Mouse (Mus musculus): ENCODE data around the gene Uqcc1. TPM values are rescaled to one million over a fixed set of nuclear protein-coding genes. Genes with fewer than 3 reads are reported as not detected.
A peak's percentile ranks its signal among the peaks of the same experiment; 100 is the strongest.
"Not testable (repeated sequence)": the region's sequence is repeated elsewhere in the genome, so short reads cannot be mapped to it uniquely, and the experiment has no call there.

The Uqcc1 gene
- polyA plus RNA-seq, 2 experiments from 2014 or later = 43.5 to 57.6 TPM

GRCm38 (mm10) chr2:155852536-155852935 is 77.6 kb downstream of the Uqcc1 start:
- ATAC-seq = no peak

DNA sequence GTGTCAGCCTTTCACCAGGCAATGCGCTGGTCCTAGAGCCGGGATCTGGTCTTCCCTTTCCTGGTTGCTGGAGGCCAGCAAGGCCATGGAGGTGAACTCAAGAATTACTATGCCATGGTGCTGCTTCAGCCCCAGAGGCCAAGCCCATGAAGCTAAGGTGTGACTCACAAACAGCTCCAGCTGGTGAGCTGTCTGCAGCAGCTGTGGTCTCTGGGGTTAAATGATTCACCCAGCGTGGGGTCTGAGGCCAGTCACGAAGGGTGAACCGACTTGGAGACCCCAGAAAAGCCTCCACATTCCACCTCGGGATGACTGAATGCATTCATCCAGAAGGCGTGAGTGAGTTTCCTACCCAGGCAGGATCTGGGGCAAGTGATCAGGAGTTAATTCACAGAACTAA is 80.0 kb downstream of the Uqcc1 start:
- no peak for ATAC-seq

DNA sequence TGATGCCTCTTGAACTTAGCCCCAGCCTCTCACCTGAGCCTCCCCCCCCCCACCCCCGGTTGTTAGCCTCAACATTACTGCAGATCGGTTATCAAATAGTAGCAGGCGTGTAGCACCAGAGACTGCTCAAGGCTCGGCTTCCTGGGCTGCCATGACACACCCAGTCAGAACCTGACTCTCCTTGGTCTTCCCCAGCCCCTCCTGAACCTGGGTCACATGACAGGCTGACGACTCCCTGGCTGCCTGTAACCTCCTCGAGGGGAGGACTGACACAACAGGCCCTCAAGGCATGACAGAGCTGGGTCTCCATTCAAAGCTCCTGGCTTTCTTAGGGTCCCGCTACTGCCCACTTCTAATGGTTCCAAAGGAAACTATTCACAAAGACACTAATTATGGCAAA is 80.6 kb downstream of the Uqcc1 start:
- ATAC-seq = no peak

- ATAC-seq = peak; percentile 37
Observed at GRCm38 (mm10) chr2:155848291-155848690, 81.8 kb downstream of the Uqcc1 start.

- ATAC-seq = no peak
Observed at GRCm38 (mm10) chr2:155846930-155847329, 83.2 kb downstream of the Uqcc1 start.

DNA sequence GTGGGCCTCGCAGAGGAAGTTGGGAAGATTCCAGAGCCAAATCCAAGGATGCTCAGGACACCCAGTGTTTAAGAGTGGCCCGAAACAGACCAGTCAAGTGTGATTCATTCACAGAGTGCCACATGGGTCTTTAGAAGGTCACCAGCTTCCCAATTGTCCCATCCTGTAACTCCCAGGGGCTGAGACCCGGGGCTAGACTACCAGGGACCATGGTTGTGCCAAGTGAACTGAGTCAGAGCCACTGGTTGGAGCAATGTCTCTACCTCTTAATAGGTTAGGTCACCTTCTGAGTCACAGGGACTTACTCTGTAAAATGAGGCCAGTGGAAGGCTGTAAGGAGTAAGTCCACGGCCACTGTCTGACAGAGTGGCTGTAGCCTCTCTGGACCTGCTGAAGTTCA is 91.1 kb downstream of the Uqcc1 start:
- ATAC-seq = no peak

GRCm38 (mm10) chr2:155837961-155838360 is 92.1 kb downstream of the Uqcc1 start:
- no peak for ATAC-seq

- no peak for ATAC-seq
Observed at GRCm38 (mm10) chr2:155834732-155835131, 95.4 kb downstream of the Uqcc1 start, which contains the start of gene Fam83c. Fam83c (minus strand) TSS chr2:155834854.

- ATAC-seq = not testable (repeated sequence)
Observed at GRCm38 (mm10) chr2:155832087-155832486, 98.0 kb downstream of the Uqcc1 start.

GRCm38 (mm10) chr2:155831302-155831701 is 98.8 kb downstream of the Uqcc1 start:
- no peak for ATAC-seq

DNA sequence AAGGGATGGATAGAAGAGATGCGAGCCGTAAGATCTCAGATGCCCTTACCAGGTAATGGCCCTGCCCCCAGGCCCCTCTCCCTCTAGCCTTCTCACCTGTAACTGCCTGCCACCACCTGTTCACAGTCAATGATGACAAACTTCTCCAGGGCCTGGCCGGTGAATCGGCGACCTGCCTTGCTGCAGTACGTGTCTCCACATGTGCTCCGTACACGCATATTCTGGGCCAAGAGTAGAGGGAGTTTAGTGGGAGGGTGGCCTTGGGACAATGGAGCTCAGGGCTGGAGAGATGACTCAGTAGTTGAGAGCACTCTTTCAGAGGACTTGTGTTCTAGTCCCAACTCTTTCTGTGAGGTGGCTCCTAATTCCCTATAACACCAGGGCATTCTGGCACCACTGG is 99.3 kb downstream of the Uqcc1 start:
- no peak for ATAC-seq

GRCm38 (mm10) chr2:155826630-155827424 is 103.3 kb downstream of the Uqcc1 start, which contains the start of gene Eif6:
Eif6 (minus strand) TSS chr2:155826925.
- ATAC-seq = peak; percentile 98

DNA sequence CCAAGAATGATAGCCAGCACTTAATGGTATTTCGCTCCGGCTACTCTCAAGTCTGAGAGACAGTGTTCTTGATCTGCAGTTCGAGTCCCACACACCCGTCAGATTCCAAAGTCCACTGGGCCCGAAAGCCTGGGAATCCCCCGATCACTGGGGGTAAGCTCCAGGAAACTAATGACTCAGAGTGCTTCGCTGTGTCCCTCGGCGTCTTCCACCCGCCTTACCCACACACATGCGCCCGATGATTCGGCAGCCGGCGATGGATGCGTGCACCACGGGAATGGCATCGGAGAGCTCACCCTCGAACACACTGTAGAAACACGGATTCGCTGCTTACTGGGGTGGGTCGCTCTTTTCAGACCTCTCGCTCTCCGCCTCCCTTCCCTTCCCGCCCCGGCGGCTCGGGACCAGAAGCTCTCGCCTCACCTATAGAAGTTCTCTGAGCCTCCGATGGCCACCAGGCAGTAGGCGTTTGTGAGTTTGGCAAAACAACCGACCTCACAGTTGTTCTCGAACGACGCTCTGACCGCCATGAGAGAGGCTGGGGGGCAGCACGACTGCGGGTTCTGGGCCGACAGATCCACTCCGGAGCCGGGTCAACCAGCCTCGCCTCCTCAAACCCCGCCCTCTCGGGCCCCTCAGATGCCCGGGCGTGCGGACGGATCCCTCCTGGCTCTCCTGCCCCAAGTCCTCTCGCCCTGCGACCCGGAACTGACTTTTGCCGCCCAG is 104.0 kb downstream of the Uqcc1 start:
- peak; percentile 29 for ATAC-seq

DNA sequence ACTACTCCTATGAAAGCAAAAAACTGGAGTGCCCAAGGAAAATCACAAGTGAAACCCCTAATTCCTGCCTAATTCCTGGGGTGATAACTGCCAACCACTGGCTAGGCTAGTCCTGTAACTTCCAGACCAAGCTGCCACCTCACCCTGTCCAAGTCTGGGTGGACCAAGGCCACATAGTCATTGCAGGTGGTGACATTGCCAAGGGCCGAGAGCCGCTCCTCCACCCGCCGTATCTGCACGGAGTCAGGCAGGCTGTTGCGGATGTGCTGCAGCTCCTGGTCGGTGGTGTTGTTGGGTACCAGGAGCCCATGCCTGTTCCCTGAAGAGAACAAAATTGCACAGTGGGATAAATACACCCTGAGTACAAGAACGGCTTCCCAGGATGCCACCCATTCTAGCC is 106.4 kb downstream of the Uqcc1 start:
- no peak for ATAC-seq

DNA sequence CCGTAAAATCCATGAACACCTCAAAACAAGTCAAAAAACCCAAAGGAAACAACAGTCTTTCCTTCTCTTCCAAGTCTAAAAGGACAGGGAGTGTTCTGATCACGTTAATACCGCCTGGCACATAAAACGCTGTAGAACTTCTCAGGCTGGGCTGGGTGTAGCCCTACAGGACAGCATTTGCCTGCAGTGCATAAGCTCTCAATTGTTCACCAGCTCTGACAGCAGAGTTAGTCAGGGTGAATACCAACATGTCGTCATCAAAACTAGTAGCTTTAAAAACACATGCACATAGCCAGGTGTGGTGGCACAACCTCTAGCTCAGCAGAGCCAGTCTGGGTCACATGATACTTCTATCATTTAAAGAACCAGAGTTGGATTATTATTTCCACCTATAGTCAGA is 109.3 kb downstream of the Uqcc1 start:
- ATAC-seq = no peak

GRCm38 (mm10) chr2:155819449-155820251 is 110.5 kb downstream of the Uqcc1 start:
- ATAC-seq = peak; percentile 9

DNA sequence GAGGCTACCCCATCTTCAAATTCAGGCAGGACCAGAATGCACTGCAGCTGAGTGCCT is 110.9 kb downstream of the Uqcc1 start, which contains the start of gene BC029722:
Gene BC029722, minus strand, starts transcription at position 35 of the 57 bp plus-strand sequence.
- no peak for ATAC-seq

DNA sequence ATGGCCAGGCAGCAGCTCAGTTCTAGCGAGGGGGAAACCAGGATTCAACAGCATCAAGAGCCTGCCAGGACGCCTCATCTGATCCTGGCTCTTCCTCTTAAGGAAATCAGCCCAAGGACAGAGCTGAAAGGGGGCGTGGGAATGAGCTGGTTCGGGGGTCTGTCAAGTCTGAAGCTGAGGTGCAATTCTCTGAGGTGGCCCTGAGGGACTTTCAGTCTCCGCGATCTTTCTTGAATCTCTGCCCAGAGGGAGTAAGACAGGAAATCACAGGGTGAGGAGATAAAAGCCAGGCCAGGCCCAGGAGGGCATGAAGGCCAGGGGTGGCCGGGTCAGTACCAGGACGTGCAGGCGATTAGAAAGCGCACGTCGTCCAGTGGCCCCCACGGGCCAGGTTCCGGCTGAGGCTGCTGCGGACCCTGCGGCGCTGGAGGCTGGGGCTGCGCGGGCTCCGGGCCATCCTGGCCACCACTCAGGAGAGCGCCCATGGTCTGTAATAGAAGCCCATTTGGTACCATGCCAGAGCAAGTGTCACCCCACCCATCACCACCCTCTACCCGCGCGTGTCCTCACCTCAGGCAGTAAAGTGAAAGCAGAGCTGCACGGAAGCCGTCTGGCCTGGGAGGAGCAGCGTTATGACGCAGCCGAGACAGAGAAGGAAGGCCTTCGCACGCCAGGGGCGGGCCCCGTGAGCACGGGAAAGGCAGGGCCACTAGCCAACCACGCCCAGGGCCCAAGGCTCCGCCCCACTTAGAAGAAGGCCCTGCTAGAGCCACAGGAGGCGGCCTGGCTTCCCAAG is 111.3 kb downstream of the Uqcc1 start:
- peak; percentile 99 for ATAC-seq

DNA sequence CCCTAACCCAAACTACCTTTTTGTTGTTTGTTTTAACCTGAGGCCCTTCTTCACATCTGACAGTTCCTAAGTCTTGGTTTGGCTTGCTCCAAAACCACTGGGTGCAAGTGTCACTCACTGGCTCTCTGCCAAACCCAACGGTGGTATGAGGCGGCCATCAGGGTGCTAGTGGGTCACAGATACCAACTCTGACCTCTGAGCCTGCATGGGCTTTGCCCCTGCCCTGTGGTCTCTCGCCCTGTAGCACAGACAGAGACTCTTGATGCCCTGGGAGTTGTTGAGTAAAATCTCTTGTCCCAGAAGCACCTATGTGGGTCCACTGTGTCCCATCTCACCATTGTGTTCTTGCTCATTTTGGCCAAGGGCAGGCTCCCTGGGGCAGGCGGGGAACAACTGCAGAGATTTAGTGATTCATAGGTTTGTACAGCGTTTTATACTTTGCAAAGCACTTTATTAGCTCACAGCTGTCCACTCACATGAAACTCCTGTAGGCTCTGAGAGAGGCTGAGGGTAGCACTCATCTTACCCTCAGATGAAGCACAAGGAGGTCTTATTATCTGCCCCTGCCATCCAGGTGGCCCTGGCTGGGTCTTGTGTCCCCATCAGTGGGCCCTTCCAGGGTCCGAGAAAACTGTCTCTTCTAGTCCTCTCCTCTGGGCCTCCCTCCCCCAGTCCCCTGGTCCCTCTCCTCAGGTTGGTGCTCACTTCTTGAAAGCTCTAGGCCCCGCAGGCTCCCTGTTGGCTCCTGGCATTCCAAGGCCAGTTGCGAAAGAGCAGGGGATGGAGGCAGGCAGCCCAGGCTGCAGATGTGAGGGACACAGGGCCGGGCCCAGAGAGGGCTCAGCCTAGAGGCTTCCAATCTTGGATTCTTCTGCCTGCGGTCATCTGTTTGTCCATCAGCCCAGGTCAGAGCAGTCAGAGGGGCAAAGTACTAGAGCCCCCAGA is 112.5 kb downstream of the Uqcc1 start:
- ATAC-seq = no peak

- ATAC-seq = no peak
Observed at GRCm38 (mm10) chr2:155816179-155816578, 113.9 kb downstream of the Uqcc1 start.

- no peak for ATAC-seq
Observed at GRCm38 (mm10) chr2:155814829-155815228, 115.3 kb downstream of the Uqcc1 start.

DNA sequence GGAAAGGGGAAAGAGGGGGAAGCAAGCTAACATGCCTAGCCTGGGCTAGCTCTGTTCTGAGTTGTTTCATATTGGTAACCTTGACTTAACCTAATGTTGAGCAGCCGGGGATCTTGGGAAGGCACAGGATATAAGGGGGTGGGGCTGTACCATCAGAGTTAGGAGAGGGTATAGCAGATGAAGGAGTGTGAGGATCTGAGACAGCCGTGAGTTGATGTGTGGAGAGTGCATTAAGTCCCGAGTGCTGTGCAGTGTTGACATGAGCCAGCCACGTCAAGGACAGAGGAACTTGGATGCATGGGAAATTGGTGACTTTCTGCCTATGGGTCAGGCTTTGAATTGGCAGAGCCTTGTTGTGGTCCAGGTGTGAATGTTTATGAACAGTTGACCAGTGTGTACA is 117.5 kb downstream of the Uqcc1 start:
- peak; percentile 19 for ATAC-seq
